Mouse (Mus musculus): ENCODE results near the gene Galnt7.
"Not testable (repeated sequence)": the region's sequence is repeated elsewhere in the genome, so short reads cannot be mapped to it uniquely, and the experiment has no call there.

Galnt7 gene

DNA sequence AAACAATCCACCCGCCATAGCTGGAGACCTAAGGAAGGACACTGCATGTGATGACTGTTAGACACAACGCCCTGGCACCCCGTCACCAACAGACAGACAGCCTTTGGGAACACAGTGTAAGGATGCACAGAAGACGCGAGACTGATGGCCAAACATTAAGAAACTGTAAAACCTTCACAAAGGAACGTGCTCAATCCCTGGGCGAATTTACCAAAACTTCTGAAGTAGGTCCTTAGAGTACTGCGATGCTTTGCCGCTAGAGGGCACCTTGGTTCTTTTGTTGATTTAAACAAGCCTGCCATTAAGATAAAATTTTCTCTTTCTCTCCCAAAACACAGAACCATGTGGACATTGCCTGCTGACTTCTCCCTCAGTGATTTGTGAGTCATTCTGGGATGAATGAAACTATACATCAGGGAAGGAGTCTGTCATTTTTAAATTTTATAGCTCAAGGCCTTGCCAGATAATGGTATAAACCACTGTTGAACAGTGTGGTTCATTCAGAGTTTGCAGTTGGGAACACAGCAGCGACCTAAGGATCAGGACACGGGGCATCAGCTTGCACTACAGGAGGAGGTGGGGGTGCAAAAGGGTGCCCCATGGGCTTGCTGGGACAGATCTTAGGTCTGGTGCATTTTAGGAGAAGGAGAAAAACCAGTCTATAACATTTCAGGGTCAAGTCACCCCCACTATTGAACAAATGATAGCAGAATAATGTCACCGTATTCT is 112.6 kb downstream of the Galnt7 start:
- DNase-seq (ENCODE audit: low spot score), result peak; percentile 11

DNA sequence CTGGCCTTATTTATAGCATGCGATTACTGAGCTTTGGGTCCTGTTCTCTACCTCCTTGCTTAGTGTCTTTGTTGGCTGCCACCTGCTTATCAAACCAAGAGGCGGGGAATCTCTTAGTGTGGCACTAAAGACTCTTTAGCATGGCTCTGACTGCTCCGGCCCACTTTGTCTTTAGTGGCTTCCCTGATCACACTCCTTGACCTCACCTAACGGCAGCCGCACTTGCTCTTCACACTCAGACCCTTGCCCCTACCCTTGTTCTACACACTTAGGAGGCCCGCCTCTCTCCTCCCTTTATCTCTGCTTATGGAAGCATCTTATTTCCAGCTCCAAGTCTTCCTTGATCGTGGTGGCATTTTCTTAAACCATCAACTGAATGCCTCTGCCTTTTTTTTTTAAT is 114.2 kb downstream of the Galnt7 start:
- no peak for DNase-seq (ENCODE audit: low spot score)

DNA sequence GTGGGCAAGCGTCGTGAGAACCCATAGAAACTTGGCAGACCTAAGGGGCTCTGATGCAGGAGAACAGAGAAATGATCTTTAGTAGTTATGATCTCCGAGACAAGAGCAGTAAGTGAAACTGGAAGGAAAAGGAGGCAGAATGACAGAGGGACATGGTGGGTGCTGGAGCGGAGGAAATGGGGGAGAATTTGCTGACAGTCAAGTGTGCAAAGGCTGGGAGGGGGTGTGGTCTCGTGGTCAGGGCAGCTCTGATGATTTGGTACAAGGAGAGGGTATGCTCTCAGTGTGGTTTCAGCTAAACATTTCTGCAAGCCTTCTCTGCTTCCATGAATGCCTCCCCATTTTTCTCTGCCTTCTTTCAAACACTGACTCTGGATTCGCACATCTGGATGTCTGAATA is 116.7 kb downstream of the Galnt7 start:
- DNase-seq (ENCODE audit: low spot score), result no peak

DNA sequence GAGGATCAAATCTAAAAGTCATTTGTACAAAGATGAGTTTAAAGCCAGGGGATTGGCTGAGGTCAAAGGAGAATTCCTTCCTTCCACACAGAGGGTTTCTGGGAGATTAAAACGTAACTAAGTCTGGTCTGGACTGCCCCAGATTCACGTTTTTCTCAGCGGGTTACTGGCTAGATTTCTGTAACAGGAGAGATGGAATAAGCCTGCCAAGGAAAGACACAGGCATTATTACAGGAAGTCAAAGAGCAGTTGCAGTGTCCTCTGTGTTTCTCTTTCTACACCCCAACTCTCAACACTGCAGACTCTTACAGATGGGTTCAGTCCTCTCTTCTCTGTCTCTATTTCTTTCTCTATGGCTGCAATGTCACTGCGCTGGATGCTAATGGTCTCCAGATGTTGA is 118.3 kb downstream of the Galnt7 start:
- no peak for DNase-seq (ENCODE audit: low spot score)

DNA sequence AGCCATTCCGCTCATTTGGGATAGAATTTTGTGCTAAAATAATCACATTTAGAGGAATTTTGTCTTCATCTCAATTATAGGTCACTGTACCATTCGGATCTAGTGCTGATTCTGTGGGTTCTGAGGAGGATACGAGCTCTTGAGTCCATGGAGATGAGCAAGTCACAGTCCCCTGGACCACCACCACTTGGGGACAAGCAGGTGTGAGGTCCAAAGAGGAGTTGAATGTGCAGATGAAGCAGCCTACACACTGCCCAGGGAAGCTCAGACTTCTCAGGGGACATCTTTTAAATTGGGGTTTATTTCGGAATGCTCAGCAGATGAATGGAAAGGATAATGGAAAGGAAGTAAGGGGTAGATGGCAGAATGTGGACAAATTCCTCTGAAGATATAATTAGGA is 119.7 kb downstream of the Galnt7 start:
- no peak for DNase-seq (ENCODE audit: low spot score)

DNA sequence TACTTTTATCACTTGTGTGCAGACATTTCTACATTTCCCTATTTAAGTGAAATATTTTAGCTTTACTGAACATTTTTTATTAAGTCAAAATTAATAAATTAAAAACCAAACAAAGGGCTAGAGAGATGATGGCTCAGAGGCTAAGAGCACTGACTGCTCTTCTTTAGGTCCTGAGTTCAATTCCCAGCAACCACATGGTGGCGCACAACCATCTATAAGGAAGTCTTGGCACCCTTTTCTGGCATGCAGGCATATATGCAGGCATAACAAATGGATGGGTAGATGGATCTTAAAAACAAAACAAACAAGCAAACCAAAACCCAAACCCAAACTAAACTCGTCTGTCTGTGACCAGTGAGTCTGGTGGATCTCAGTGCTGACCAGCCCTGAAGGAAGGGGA is 120.6 kb downstream of the Galnt7 start:
- DNase-seq (ENCODE audit: low spot score), result no peak

DNA sequence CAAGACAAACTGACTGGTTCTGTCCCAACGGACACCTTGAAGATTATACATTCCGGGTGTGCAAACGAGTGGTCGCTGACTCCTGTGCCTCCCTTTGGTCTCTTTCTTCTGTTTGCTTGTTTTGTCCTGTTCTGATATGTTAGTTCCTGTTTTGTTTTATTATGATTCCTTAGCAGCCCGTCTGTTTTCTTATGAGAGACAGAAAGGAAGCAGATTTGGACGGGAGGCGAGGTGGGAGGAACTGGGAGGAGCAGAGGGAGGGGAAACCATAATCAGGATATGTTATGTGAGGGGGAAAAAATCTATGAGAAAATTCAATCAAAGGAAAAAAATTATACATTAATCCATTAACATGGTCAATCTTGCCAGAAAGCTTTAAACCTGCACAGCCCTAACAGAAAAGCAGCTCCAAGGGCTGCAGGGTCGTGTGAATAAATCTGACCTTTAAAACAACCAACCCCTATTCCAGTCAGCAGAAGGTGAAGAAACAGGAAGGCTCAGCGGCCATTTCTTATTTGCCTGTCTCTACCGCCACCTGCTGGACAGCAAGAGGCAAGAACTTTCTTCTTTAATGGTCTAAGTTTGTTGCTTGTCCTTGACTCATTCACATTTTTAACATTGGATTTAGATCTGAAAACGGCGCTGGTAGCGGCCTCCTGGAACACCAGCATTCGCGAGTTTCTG is 122.0 kb downstream of the Galnt7 start:
- peak; percentile 65 for DNase-seq (ENCODE audit: low spot score)

DNA sequence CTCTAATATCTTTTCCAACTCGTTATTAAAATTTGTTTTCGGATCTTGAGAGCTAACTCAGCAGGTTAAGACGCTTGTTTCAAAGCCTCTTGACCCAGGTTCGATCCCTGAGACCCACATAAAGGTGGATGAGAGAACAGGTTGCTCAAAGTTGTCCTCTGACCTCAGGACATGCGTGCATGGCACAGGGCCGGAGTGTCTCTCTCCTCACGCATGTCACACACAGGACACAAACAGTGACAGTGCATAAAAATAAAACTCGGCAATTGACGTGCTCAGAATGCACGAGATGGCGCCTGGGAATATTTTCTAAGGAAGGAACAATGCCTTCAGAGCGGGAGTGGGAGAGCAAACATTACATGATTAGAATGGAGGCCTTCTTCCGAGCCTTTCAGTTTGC is 122.6 kb downstream of the Galnt7 start:
- DNase-seq (ENCODE audit: low spot score), result no peak

DNA sequence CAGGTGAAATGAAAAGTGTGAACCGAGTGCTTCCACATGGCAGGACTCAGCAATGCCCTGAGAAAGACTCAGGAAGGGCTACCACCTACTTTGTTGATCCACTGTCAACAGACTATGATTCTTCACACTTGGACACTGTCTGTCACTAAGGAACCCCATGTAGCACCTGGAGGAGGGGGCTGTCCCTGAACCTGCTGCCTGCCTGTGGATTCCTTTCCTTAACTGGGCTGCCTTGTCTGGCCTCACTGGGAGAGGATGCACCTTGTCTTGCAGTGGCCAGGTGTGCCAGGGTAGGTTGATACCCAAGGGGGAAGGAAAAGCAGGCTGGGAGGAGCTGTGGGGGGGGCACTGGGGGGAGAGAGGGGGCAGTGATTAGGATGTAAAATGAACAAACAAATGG is 124.8 kb downstream of the Galnt7 start:
- no peak for DNase-seq (ENCODE audit: low spot score)

DNA sequence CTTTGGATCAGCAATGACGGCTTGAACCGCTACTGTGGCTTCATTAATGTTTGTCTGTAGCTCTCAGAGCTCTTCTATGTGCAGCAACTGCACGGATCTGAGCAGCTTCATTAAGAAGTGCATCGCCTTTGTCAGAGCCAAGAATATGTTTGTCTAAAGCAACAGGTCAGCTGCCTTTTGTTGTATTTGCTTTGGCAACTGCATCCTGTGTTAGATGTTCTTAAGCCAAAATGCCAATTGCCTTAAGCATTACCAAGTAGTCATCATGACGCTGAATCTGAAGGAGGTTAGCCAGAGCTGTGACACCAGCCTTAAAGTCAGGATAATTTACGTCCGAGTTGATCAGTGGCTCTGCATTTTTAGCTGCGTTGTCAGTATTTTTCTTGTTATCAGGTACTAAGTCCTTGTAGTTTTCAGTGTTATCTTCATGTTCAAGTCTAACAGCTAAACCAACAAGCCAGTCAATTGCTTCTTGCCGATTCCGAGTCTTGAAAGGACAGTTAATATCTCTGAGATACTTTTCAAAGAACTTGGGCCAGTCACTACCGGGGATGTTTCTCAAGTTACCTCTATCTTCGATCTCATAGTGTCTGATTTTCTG is 132.5 kb downstream of the Galnt7 start:
- no peak for DNase-seq (ENCODE audit: low spot score)

DNA sequence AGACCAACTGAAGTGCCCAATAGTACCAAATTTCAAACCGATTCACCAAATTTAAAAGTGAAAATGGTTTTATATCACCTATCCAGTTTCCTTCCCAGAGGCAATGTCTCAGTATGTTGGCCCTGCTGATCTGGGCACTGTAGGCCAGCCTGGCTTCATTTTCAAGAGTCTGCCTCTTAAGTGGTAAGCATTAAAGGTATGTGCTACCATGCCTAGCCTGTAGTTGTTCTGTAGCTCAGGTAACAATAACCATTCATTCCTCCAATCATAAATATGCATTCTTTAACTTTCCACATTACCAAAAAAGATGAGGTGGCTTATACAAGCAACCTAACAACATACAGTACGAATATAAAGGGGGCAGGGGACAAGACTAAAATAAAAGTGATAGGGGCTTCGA is 135.1 kb downstream of the Galnt7 start:
- no peak for DNase-seq (ENCODE audit: low spot score)

DNA sequence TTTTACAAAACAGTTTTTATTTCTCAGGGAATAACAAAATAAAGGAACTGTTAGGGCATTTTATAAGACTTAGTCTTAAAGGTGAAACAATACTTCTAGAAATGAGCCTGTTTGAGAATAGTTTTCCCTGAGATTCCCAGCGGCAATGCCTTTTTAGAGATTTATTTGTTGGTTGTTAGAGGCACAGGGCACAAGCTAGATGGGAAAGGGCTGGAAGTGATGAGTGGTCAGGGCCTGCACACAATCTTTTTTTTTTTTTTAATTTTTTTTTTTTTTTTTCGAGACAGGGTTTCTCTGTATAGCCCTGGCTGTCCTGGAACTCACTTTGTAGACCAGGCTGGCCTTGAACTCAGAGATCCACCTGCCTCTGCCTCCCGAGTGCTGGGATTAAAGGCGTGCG is 136.1 kb downstream of the Galnt7 start:
- not testable (repeated sequence) for DNase-seq (ENCODE audit: low spot score)

DNA sequence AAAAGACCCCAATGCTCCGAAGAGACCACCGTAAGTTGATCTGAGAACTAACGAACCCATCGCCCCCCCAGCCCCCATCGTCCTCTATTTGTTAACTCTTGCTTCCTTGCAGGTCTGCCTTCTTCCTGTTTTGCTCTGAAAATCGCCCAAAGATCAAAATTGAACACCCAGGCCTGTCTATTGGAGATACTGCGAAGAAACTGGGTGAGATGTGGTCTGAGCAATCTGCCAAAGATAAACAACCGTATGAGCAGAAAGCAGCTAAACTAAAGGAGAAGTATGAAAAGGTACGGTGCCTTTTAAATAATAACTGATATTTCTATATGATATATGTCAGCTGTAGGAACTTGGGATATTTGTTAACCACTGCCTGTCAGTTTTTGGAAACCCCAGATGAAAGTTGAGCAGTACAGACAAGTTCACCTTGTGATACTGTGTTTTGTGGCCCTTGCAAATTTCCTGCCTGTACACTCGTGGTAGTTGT is 139.6 kb downstream of the Galnt7 start:
- not testable (repeated sequence) for DNase-seq (ENCODE audit: low spot score)

DNA sequence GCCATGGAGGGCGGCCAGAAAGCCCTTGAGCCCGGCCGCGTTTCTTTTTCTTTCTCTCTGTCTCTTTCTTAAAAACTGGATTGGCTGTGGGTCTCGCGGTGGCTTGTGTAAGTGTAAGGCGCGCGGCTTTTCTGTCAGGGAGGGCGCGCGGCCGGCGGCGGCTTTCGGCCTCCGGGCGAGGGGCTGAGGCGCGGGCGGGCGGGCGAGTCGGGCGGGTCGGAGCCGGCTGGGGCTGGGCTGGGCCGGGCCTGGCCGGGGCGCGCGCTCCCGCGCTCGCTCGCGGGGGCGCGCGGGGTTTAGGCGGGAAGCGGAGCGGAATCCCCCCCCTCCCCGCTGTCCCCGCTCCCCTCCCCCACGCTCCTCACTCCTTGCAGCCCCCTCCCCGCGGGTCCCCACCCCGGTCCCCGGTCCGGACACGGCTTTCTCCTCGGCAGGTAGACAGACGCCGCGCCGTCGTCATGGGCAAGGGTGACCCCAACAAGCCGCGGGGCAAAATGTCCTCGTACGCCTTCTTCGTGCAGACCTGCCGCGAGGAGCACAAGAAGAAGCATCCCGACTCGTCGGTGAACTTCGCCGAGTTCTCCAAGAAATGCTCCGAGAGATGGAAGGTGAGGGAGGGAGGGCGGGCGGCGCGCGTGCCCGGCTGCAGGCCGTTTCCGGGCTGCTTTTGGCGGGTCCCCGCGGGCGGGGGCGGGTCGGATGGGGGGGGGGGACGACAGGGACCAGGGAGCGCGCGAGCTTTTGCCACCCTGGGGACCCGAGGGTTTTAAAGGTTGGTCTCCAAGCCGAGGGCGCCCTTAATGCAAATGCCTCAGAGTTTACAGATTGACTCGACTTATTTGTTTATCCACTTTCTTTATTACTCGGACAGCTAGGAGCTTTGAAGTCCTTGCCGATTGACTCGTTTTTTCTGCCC is 140.4 kb downstream of the Galnt7 start:
- DNase-seq (ENCODE audit: low spot score), result no peak

DNA sequence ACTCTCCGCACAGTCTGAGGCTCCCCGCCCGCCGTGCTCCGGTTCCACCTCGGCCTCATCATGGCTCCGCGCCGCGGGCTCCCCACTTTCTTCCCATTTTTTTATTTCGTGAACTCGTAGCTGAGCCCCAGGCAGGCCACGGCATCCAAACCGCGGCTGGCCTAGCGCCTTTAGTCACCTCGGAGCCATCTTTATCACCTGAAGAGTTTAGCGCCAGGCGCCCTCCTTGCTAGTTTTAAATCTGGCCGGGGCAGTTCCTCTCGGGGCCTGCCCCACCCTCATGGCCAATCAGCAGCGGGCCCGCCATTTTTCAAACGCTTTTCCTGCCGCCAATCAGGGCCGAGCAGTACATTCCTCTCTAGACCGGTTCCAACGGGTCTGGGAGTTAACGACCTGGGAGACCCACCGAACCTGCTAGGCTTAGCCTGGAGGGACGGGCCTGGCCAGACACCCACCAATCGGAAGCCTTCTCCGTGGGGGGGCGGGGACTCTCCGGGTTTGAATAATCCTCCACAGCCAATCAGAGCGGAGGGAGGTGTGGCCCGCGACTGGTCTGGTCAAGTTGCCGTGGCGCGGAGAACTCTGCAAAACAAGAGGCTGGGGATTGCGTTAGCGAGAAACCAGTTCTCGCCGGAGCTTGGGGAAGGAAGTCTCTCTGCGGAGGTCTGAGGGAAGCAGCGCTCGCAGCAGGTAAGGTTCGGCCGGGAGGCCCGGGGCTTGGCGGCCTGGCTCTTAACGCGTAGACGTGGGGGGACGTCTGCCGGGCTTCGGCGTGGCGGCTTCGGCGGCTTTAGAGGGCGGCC is 141.3 kb downstream of the Galnt7 start, which contains the start of gene Hmgb2:
Gene Hmgb2 (plus strand): TSS at position 592 of the 803 bp plus-strand sequence.
- DNase-seq (ENCODE audit: low spot score), result peak; percentile 100

DNA sequence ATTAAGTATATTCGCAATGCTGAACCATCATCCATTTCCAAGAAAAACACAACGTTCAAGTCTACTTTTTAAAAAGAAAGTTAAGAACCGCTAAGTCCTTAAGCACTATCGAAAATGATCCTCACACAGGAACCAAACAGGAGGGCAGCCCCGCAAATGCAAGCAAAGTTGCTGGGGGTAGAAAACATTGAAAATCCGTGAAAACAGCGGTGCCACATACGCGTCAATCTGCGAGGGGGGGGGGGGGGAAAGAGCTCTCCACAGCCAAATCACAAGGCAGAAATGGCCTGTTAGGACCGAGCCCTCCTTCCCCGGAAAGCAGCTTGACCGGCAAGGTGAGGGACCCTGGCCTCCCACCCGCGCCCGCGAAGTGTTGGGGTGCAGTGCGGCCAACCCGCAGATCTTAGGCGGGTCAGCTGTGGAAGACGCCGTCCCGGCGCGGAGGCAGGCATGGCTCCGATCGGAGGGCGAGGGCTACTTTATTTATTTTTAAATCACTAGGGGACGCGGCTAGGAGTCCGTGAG is 142.0 kb downstream of the Galnt7 start:
- no peak for DNase-seq (ENCODE audit: low spot score)

DNA sequence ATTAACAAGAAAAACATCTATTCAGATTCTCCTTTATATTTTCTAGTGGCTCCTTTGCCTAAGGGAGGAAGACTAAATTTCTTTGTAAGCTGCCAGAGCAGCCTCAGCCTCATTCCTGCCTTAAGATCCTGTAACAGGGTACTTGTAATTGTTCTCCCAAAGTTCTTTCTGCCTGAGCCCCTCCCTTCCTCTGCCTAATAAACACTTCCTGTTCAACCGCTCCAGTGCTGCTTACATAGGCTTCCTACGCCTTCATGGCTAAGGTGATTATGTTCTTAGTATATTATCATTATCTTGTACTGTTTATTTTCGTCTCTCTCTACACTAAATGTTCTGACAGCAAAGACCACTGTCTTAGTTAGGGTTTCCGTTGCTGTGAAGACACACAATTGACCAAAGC is 144.2 kb downstream of the Galnt7 start:
- DNase-seq (ENCODE audit: low spot score), result no peak

DNA sequence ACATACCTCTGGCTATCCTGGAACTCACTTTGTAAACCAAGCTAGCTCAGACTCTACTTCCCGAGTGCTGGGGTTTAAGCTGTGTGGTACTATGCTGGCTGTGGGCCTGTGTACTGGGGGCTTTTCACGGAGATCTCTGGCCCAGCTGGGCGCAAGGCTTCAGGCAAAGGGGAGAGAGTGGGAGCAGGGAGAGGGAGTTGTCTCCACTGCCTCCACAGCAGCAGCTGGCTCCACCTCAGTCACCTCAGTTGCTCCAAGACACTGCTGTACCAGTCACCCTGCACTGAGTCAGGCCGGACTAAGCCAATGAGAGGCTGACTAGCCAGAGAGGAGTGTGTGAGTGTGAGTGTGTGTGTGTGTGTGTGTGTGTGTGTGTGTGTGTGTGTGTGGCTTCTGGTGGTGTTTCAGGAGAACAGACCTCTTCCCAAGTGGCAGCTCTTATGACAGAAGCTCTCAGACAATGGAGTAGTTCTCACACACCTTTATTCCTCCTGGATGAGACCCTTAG is 145.2 kb downstream of the Galnt7 start:
- DNase-seq (ENCODE audit: low spot score), result no peak

DNA sequence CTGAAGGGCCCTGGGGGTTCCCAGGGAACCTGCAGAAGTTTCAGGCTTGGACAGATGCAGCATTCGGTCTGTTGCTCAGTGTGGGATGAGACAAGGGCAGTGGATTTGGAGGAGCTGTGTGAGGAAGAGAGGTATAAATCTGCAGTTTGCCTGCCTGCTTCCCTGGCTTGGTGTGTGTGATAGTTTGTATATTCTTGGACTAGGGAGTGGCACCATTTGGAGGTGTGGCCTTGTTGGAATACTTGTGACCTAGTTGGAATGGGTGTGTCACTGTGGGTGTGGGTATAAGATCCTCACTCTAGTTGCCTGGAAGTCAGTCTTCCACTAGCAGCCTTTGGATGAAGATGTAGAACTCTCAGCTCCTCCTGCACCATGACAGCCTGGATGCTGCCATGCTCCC is 147.3 kb downstream of the Galnt7 start:
- DNase-seq (ENCODE audit: low spot score), result not testable (repeated sequence)

DNA sequence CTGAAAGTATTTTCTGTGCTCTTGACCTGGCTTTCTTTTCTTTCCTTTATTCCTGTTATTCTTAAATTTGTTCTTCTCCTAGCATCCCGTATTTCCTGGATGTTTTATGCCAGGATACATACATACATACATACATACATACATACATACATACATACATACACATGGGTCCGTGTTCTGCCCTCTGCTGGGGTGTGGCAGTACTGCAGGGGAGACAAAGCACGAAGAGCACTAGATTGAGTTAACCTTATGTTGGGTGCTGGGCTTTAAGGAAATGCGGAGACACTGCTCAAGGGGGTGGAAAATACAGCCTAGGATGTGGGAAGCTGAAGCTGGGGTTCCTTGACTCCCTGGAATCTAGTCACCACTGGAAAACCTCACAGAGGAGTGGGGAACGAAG is 149.2 kb downstream of the Galnt7 start:
- DNase-seq (ENCODE audit: low spot score), result no peak
